Mouse (Mus musculus) spleen, adult 2 months (tissue): Measurements from ENCODE around the gene Clca3a1.

Source experiments
- CTCF ChIP-seq: fragments of 200-500 bp; IDR thresholded peaks from 2 replicates; pipeline ENCODE4 v1.5.1; 2011; ENCODE audit warnings: mild to moderate bottlenecking, inconsistent platforms; ENCODE audit not compliant: insufficient read depth, insufficient read length, insufficient replicate concordance; ENCODE audit errors: extremely low read depth
- POLR2A ChIP-seq: fragments of 200-500 bp; IDR thresholded peaks from 2 replicates; pipeline ENCODE4 v1.6.1; 2011; ENCODE audit warnings: low read depth, low read length, inconsistent platforms

DNA sequence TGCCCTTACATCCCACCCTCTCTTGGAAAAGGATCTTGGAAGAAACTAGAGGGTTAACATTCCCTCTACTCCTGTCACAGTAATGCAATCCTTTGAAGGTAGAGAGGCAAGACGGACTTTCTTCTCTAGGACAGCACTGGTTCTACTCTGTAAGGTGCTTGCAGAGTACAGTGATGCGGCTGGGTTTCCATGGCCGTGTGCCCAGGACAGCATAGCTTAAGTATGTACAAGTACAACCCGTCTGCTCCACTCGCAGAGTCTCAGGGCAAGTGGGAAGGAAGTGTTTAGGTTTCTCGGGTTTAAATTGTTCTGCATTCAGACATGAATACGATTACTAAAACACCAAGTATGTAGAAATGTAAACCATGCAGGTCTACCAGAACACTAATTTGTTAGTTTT, 65.8 kb downstream of the Clca3a1 start:
- TF ChIP-seq POLR2A (no peak), CTCF (no peak)
